Mouse (Mus musculus) neutrophil, adult 5-6 weeks (primary cell): ENCODE measurements around the gene Olfr1324. TPM values are rescaled to one million over a fixed set of nuclear protein-coding genes. Genes with fewer than 3 reads are reported as not detected.
"Not testable (repeated sequence)": the region's sequence is repeated elsewhere in the genome, so short reads cannot be mapped to it uniquely, and the experiment has no call there.

Experiments
- ATAC-seq: fragments of 151-379, 151-347 bp; 2 replicates; pipeline ENCODE4 v1.8.0; 2017; ENCODE audit warnings: mild to moderate bottlenecking, moderate TSS enrichment; ENCODE audit not compliant: insufficient number of reproducible peaks, poor library complexity, low FRiP score, severe bottlenecking; ENCODE audit errors: extremely low read depth
- total RNA-seq: library from RNA; stranded (forward); fragments of 200-1000 nt; gene quantifications from 2 replicates; pipeline ENCODE4 v1.2.3, GENCODE M21; 2017

Gene Olfr1324
- not detected in 2 replicates for total RNA-seq

DNA sequence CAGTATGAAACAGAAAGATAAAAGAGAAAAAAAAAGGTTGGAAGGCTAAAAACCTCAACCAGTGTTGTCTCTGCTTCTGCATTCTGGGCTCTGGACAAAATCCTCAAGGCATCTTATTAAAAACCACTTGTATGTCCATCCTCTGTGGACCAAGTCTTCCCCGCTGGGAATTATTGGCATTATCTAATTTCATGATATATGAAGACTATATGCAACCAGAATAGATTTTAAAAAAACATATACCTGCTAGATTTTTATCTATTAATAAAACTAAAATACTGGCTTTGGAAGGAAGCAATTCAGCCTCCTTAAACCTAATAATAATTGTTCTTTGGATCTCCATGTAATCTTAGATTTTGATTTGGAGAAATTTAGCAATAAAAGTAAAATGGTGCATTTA lies at the start of gene Olfr1324:
Gene Olfr1324 (minus strand): TSS at position 101 of the 400 bp plus-strand sequence.
- ATAC-seq: no peak

DNA sequence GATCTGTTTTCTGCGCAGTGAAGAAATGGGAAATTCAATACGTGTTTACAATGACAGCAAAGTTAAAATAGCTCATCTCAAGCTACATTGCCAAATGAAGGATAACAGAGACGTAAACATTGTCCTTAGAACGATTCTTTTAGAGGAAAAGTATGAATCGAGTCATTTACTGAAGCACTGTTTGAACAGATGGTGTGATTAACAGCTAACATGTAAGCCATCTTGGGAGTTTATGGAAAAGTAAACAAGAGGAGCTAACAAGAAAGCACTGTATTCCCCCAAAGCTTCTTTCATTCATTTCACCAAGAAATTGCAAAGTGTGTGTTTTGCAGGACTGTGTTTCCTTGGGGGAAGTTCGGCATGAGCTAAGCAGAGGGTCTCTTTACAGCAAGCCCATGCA lies 42.0 kb upstream of the Olfr1324 start:
- ATAC-seq: not testable (repeated sequence)

DNA sequence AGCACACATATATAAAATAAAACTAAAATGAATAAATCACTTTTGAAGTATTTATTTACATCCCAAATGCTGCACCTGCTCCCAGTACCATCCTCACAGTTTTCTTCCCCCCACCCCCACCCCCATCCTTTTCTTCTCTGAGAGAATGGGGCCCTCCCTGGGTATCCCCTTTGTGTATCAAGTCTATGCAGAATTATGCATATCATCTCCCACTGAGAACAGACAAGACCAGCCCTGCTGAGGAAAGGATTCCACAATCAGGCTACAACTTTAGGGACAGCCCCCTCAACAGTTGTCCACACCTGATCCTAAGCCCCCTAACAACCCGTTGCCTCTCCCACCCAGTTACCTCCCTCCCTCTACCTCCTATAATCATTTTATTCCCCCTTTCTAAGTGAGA lies 27.8 kb upstream of the Olfr1324 start:
- no peak for ATAC-seq

- no peak for ATAC-seq
These were observed 15.1 kb upstream of the Olfr1324 start for GRCm38 (mm10) chrX:50443352-50443751.

DNA sequence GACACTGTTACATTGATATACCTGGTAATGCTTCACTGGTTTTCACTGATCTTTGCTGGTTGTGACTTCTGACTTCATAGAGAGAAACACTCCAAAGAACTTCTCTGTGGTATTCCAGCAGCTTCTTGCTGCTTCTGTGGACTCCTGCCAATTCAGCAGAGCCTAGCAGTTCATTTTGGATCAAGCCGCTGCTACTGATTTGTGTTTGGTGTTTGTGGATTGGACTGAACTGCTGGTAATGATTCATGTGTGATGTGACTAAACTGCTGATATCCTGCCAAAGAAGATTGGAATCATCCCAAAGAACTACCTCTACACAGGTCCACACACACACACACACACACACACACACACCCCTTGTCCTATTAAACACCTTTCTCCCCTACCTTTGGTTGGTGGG lies 14.4 kb upstream of the Olfr1324 start:
- no peak for ATAC-seq

DNA sequence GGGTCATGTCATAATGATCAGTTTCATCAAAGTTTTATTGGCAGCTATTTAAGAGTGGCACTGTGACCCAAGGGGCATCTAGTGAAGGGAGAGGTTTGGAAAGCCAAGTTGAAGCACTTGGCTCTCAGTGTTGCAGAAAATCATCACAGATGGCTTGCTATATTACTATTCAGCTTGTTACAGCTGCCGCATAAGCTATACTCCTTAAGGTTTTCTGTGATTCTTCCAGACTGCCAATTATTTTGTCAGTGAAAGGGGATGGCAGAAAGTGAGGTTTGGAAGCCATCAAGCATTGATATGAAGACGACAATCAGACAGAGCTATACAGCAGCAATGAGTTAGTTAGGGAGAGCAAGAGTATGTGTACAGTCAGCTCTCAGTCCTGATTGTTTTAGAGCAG lies 4.2 kb upstream of the Olfr1324 start:
- ATAC-seq: no peak

DNA sequence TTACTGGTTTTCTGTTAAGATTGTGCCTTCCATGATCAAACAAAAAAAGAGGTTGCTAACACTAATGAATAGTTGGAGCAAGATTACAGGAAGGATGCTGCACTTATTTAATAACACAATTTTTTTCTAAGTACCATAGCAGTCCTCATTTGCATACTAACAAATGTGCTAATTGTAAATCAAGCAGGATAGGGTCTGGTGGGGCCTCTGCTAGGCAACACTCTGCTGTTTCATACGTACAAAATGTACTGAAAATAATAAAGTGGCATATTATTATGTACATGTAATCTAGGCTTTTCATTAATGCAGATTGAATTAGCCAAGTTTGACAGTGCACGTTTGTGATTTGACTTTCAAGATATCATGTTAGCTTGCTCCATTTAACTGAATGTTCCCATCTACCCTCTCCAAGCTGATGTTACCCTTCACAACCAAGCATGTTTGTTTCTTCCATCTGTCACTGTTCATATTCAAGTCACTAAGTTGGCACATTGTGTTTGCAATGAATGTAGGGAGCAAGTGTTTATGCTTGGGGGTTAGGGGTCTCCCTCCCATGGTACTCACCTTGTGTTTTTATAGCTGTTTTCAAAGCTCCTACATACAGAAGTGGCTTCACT lies 478 bp downstream of the Olfr1324 start:
- no peak for ATAC-seq

DNA sequence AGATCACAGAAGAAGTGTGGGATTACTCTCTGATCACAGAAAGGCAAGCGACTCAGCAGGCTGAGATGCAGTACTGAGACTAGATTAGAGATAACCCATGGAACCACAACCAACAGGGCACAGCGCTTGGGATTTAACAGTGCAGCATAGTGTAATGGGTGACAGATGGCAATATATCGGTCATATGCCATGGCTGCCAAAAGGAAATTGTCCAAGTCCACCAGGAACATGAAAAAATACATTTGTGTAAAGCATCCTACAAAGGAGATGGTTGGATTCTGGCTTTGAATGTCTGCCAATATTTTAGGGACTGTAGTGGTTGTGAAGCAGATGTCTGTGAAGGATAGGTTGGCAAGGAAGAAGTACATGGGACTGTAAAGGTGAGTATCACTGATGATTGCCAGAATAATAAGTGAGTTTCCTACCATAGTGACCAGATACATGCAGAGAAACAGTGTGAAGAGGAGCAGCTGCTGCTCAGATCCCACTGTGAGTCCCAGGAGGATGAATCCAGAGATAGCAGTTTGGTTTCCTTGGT lies 2.3 kb downstream of the Olfr1324 start:
- no peak for ATAC-seq

DNA sequence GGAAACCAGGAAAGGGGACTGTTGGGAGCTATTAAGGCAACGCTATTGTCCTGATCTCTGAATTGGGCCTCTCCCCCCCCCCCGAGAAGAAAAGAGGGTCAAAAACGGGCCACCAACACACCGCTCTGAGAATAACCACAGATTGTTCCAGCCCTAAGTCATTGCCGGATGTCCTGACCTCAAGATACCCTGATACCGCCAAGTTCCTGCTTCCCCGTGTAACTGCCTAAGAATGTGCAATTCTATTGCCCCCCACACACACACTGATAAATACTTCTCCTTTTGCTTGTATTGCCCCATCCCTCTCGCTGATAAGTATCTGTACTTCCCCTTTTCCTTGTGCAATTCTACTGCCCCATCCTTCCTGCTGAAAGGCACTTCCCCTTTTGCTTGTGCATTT lies 17.9 kb downstream of the Olfr1324 start:
- ATAC-seq: not testable (repeated sequence)

GRCm38 (mm10) chrX:50390616-50391015 lies 37.7 kb downstream of the Olfr1324 start:
- not testable (repeated sequence) for ATAC-seq

GRCm38 (mm10) chrX:50374978-50375377 lies 53.3 kb downstream of the Olfr1324 start:
- no peak for ATAC-seq
